Mouse (Mus musculus) MEL (cell line): ENCODE data around the gene Rad17. TPM values are rescaled to one million over a fixed set of nuclear protein-coding genes. Genes with fewer than 3 reads are reported as not detected.

Source experiments
- DNase-seq: peaks from one replicate; pipeline ENCODE4 v3.0.0; 2011; ENCODE audit warnings: low read depth, low spot score
- H3K27ac ChIP-seq: 2 replicates; pipeline ENCODE4 v1.5.1; 2012; ENCODE audit warnings: low read depth, mild to moderate bottlenecking, control low read depth, low read length, moderate library complexity; ENCODE audit not compliant: control insufficient read depth
- H3K27me3 ChIP-seq, 2 experiments: fragments of 150-350 bp in 1 of 2; sonication (generic) in 1 of 2; 2 replicates each; pipeline ENCODE4 v1.6.1; 2012; ENCODE audit warnings: low read length in 2 of 2, mild to moderate bottlenecking in 2 of 2, improper control_type of control experiment in 1 of 2, moderate library complexity in 1 of 2; ENCODE audit not compliant: insufficient read depth in 2 of 2, control insufficient read depth in 1 of 2
- H3K36me3 ChIP-seq, 2 experiments: 2 replicates each; pipeline ENCODE4 v1.6.1; 2012 to 2014; ENCODE audit warnings: low read length in 2 of 2, improper control_type of control experiment in 1 of 2, inconsistent platforms in 1 of 2, mild to moderate bottlenecking in 1 of 2; ENCODE audit not compliant: insufficient read depth in 2 of 2, control insufficient read depth in 1 of 2
- H3K4me1 ChIP-seq, 2 experiments: fragments of 150-350 bp in 1 of 2; sonication (generic) in 1 of 2; 2 replicates each; pipeline ENCODE4 v1.6.1; 2012; ENCODE audit warnings: low read length in 2 of 2, improper control_type of control experiment in 1 of 2, mild to moderate bottlenecking in 1 of 2; ENCODE audit not compliant: insufficient read depth in 2 of 2, control insufficient read depth in 1 of 2
- H3K4me3 ChIP-seq, 2 experiments: fragments of 150-350 bp in 1 of 2; sonication (generic) in 1 of 2; 2 replicates each; pipeline ENCODE4 v1.5.1; 2012; ENCODE audit warnings: low read depth in 2 of 2, low read length in 2 of 2, mild to moderate bottlenecking in 2 of 2, moderate library complexity in 2 of 2, control low read depth in 1 of 2, improper control_type of control experiment in 1 of 2; ENCODE audit not compliant: control insufficient read depth in 1 of 2, insufficient read depth in 1 of 2
- H3K79me2 ChIP-seq: 2 replicates; pipeline ENCODE4 v1.6.1; 2012; ENCODE audit warnings: mild to moderate bottlenecking, low read length, moderate library complexity; ENCODE audit not compliant: control insufficient read depth, poor library complexity, insufficient read depth
- H3K9ac ChIP-seq: 2 replicates; pipeline ENCODE4 v1.6.1; 2012; ENCODE audit warnings: low read depth, mild to moderate bottlenecking, control low read depth, low read length, moderate library complexity; ENCODE audit not compliant: control insufficient read depth, poor library complexity, severe bottlenecking
- H3K9me3 ChIP-seq: fragments of 150-350 bp; sonication (generic); replicated peaks from 2 replicates; pipeline ENCODE4 v1.6.1; 2012; ENCODE audit warnings: mild to moderate bottlenecking, low read length, improper control_type of control experiment, moderate library complexity; ENCODE audit not compliant: insufficient read depth
- BHLHE40 ChIP-seq: IDR thresholded peaks from 2 replicates; pipeline ENCODE4 v1.6.1; 2012; ENCODE audit warnings: low read depth, mild to moderate bottlenecking, inconsistent platforms, low read length, improper control_type of control experiment, borderline replicate concordance
- CHD1 ChIP-seq: IDR thresholded peaks from 2 replicates; pipeline ENCODE4 v1.6.1; 2012; ENCODE audit warnings: low read depth, mild to moderate bottlenecking, inconsistent platforms, low read length, improper control_type of control experiment
- E2F4 ChIP-seq: IDR thresholded peaks from 2 replicates; pipeline ENCODE4 v1.6.1; 2011; ENCODE audit warnings: low read depth, low read length, improper control_type of control experiment, borderline replicate concordance
- ELF1 ChIP-seq: IDR thresholded peaks from 2 replicates; pipeline ENCODE4 v1.6.1; 2014; ENCODE audit warnings: low read depth, mild to moderate bottlenecking, inconsistent platforms, low read length, improper control_type of control experiment, moderate library complexity
- GABPA ChIP-seq: IDR thresholded peaks from 2 replicates; pipeline ENCODE4 v1.6.1; 2012; ENCODE audit warnings: low read depth, mild to moderate bottlenecking, inconsistent platforms, low read length, improper control_type of control experiment, moderate library complexity
- HCFC1 ChIP-seq: IDR thresholded peaks from 2 replicates; pipeline ENCODE4 v1.6.1; 2012; ENCODE audit warnings: low read depth, mild to moderate bottlenecking, inconsistent platforms, low read length, improper control_type of control experiment, moderate library complexity
- JUND ChIP-seq: IDR thresholded peaks from 2 replicates; pipeline ENCODE4 v1.6.1; 2011; ENCODE audit warnings: low read depth, mild to moderate bottlenecking, improper control_type of control experiment, low read length
- MAX ChIP-seq: IDR thresholded peaks from 2 replicates; pipeline ENCODE4 v1.6.1; 2011; ENCODE audit warnings: low read length, improper control_type of control experiment
- MXI1 ChIP-seq: IDR thresholded peaks from 2 replicates; pipeline ENCODE4 v1.6.1; 2011; ENCODE audit warnings: mild to moderate bottlenecking, low read depth, low read length, improper control_type of control experiment
- MYC ChIP-seq: IDR thresholded peaks from 2 replicates; pipeline ENCODE4 v1.6.1; 2011; ENCODE audit warnings: low read depth, mild to moderate bottlenecking, low read length, improper control_type of control experiment, moderate library complexity
- NELFE ChIP-seq: IDR thresholded peaks from 2 replicates; pipeline ENCODE4 v1.6.1; 2011; ENCODE audit warnings: low read depth, low read length, improper control_type of control experiment
- NRF1 ChIP-seq: IDR thresholded peaks from 2 replicates; pipeline ENCODE4 v1.6.1; 2014; ENCODE audit warnings: low read depth, mild to moderate bottlenecking, inconsistent platforms, low read length, improper control_type of control experiment, moderate library complexity; ENCODE audit not compliant: poor library complexity, insufficient read depth, severe bottlenecking
- POLR2A ChIP-seq, 2 experiments: IDR thresholded peaks; 2 replicates each; pipeline ENCODE4 v1.6.1; 2011 to 2012; ENCODE audit warnings: low read length in 2 of 2, mild to moderate bottlenecking in 2 of 2, control low read depth in 1 of 2, improper control_type of control experiment in 1 of 2, low read depth in 1 of 2, moderate library complexity in 1 of 2; ENCODE audit not compliant: control insufficient read depth in 1 of 2, insufficient read depth in 1 of 2, poor library complexity in 1 of 2
- RAD21 ChIP-seq: IDR thresholded peaks from 2 replicates; pipeline ENCODE4 v1.6.1; 2011; ENCODE audit warnings: mild to moderate bottlenecking, low read depth, low read length, improper control_type of control experiment
- RCOR1 ChIP-seq: IDR thresholded peaks from 2 replicates; pipeline ENCODE4 v1.6.1; 2012; ENCODE audit warnings: low read depth, mild to moderate bottlenecking, inconsistent platforms, low read length, improper control_type of control experiment
- SIN3A ChIP-seq: IDR thresholded peaks from 2 replicates; pipeline ENCODE4 v1.6.1; 2012; ENCODE audit warnings: low read length, improper control_type of control experiment, inconsistent platforms
- SMC3 ChIP-seq: IDR thresholded peaks from 2 replicates; pipeline ENCODE4 v1.6.1; 2011; ENCODE audit warnings: low read depth, low read length, improper control_type of control experiment
- TCF12 ChIP-seq: IDR thresholded peaks from 2 replicates; pipeline ENCODE4 v1.6.1; 2014; ENCODE audit warnings: low read depth, mild to moderate bottlenecking, inconsistent platforms, low read length, improper control_type of control experiment, moderate library complexity
- UBTF ChIP-seq: IDR thresholded peaks from 2 replicates; pipeline ENCODE4 v1.6.1; 2012; ENCODE audit warnings: low read depth, mild to moderate bottlenecking, inconsistent platforms, low read length, improper control_type of control experiment, moderate library complexity, borderline replicate concordance; ENCODE audit not compliant: insufficient read depth
- ZC3H11A ChIP-seq: IDR thresholded peaks from 2 replicates; pipeline ENCODE4 v1.6.1; 2012; ENCODE audit warnings: low read depth, mild to moderate bottlenecking, inconsistent platforms, low read length, improper control_type of control experiment
- ZKSCAN1 ChIP-seq: IDR thresholded peaks from 2 replicates; pipeline ENCODE4 v1.6.1; 2012; ENCODE audit warnings: low read depth, mild to moderate bottlenecking, inconsistent platforms, low read length, improper control_type of control experiment, moderate library complexity
- polyA plus RNA-seq, 2 experiments: library from polyadenylated mRNA; stranded (reverse) in 1 of 2; unstranded in 1 of 2; fragments of >175 nt in 1 of 2; fragments of >200 nt in 1 of 2; gene quantifications; 2 replicates each; pipeline versions ENCODE4 v1.2.1 to v1.2.4; 2012; ENCODE audit warnings: low replicate concordance in 2 of 2, low read depth in 1 of 2; ENCODE audit not compliant: insufficient read length in 2 of 2, insufficient read depth in 1 of 2, missing spikeins in 1 of 2
- total RNA-seq: library from RNA; depleted of rRNA; stranded (reverse); fragments of 300-350 nt; gene quantifications from 2 replicates; pipeline ENCODE4 v1.2.3, GENCODE M21; 2012

The Rad17 gene
- total and polyA plus RNA-seq, 3 experiments = 21.7 to 31.2 TPM; not detected in 1

GRCm38 (mm10) chr13:100681615-100682014 lies 30.8 kb upstream of the Rad17 start (continued):
- 0 out of 2 replicates have a peak, but pooled peaks have one; percentile 44 for TF ChIP-seq MXI1
- TF ChIP-seq RCOR1 = 0 out of 2 replicates have a peak, but pooled peaks have one; percentile 21
- TF ChIP-seq MYC = no peak
- no peak for TF ChIP-seq CHD1
- no peak for TF ChIP-seq NELFE
- TF ChIP-seq GABPA = no peak
- TF ChIP-seq JUND = no peak
- TF ChIP-seq E2F4 = no peak
- no peak for TF ChIP-seq NRF1
- no peak for TF ChIP-seq TCF12
- no peak for TF ChIP-seq BHLHE40
- TF ChIP-seq MAX = peak; percentile 26; the same call in 1 of the 2 replicates
- TF ChIP-seq ELF1 = no peak

- H3K4me1 ChIP-seq = no peaks in the 10 kb centered on the region; a peak in 1 of 4 replicates
- H3K9ac ChIP-seq = no peak overlapping the region
- TF ChIP-seq SMC3 (no peak), CHD1 (no peak), ZKSCAN1 (no peak), ELF1 (no peak), ZC3H11A (no peak), UBTF (no peak), GABPA (no peak), BHLHE40 (no peak), HCFC1 (no peak), SIN3A (no peak), POLR2A (IDR thresholded peaks at IDR 0.05; ENCODE audit: control insufficient read depth in 1 of 2, insufficient read depth in 1 of 2, low read depth in 1 of 2, low read length in 2 of 2, poor library complexity in 1 of 2) (no peak), RAD21 (no peak), MAX (no peak)
- H3K36me3 ChIP-seq = no peaks in the 10 kb centered on the region
- no peaks in the 10 kb centered on the region for H3K79me2 ChIP-seq
- DNase-seq = no peak
- H3K4me3 ChIP-seq = no peak overlapping the region
- no peaks in the 10 kb centered on the region for H3K27me3 ChIP-seq
- no peaks in the 10 kb centered on the region for H3K9me3 ChIP-seq
- H3K27ac ChIP-seq = no peak overlapping the region
Observed at GRCm38 (mm10) chr13:100675936-100676635, 25.2 kb upstream of the Rad17 start.
